Mouse (Mus musculus) hindbrain, embryonic 15.5 days (tissue): ENCODE measurements at regions not wholly inside any gene's neighbourhood (a gene's known extent, or its start where the extent isn't known, plus 50 kb on each side); places are given as distances from the start of the nearest gene placed in this dataset.

ENCODE experiments used
- ATAC-seq: fragments of 200-750 bp; cut with Nextera tagmentation; 2 replicates; pipeline ENCODE4 v1.8.0; 2017; ENCODE audit warnings: low read depth, moderate number of reproducible peaks, moderate TSS enrichment; ENCODE audit not compliant: low FRiP score
- H3K27ac ChIP-seq: fragments of 300-500 bp; sonication (generic); replicated peaks from 2 replicates; pipeline ENCODE4 v1.5.1; 2015; ENCODE audit warnings: mild to moderate bottlenecking, inconsistent platforms
- H3K27me3 ChIP-seq: fragments of 300-500 bp; sonication (generic); 2 replicates; pipeline ENCODE4 v1.6.1; 2015; ENCODE audit warnings: control low read depth, inconsistent platforms
- H3K36me3 ChIP-seq: fragments of 300-500 bp; sonication (generic); 2 replicates; pipeline ENCODE4 v1.6.1; 2015; ENCODE audit warnings: control low read depth, inconsistent platforms
- H3K4me1 ChIP-seq: fragments of 300-500 bp; sonication (generic); replicated peaks from 2 replicates; pipeline ENCODE4 v1.6.1; 2015; ENCODE audit warnings: control low read depth, inconsistent platforms
- H3K4me2 ChIP-seq: fragments of 300-500 bp; sonication (generic); 2 replicates; pipeline ENCODE4 v1.6.1; 2015; ENCODE audit warnings: moderate library complexity, mild to moderate bottlenecking, inconsistent platforms
- H3K4me3 ChIP-seq: fragments of 300-500 bp; sonication (generic); 2 replicates; pipeline ENCODE4 v1.5.1; 2015; ENCODE audit warnings: mild to moderate bottlenecking, inconsistent platforms
- H3K9ac ChIP-seq: fragments of 300-500 bp; sonication (generic); 2 replicates; pipeline ENCODE4 v1.6.1; 2015; ENCODE audit warnings: inconsistent platforms
- H3K9me3 ChIP-seq: fragments of 300-500 bp; sonication (generic); 2 replicates; pipeline ENCODE4 v1.6.1; 2016; ENCODE audit warnings: control low read depth, inconsistent platforms
- WGBS: fragments of 180-500 bp; shearing (Covaris S2); methylation state at CpG from one replicate; pipeline ENCODE4 v1.1.7; 2015; 5-methylcytosine and 5-hydroxymethylcytosine counted together

GRCm38 (mm10) chr11:43952151-43952550 is 51.1 kb upstream of the Adra1b start:
- H3K4me3 ChIP-seq = no peak overlapping the region
- H3K9me3 ChIP-seq = no peaks in the 10 kb centered on the region
- H3K36me3 ChIP-seq = no peaks in the 10 kb centered on the region
- no peaks in the 10 kb centered on the region for H3K27me3 ChIP-seq
- no peak overlapping the region for H3K9ac ChIP-seq
- H3K27ac ChIP-seq = no peak overlapping the region
- no peaks in the 10 kb centered on the region for H3K4me1 ChIP-seq
- no peak for ATAC-seq
- WGBS = 74% methylated on average over 1 of the region's 1 CpGs
- no peak overlapping the region for H3K4me2 ChIP-seq

GRCm38 (mm10) chr11:43958241-43958975 is 57.4 kb upstream of the Adra1b start:
- Histone ChIP-seq H3K9ac (no peak overlapping the region), H3K9me3 (no peaks in the 10 kb centered on the region), H3K36me3 (no peaks in the 10 kb centered on the region), H3K27me3 (no peaks in the 10 kb centered on the region), H3K4me1 (no peaks in the 10 kb centered on the region), H3K4me3 (no peak overlapping the region), H3K27ac (no peak overlapping the region), H3K4me2 (no peak overlapping the region)
- WGBS = 48% methylated on average over 3 of the region's 3 CpGs
- no peak for ATAC-seq

- no peaks in the 10 kb centered on the region for H3K27me3 ChIP-seq
- no peaks in the 10 kb centered on the region for H3K9me3 ChIP-seq
- 54% methylated on average over 2 of the region's 2 CpGs for WGBS
- H3K4me1 ChIP-seq = no peaks in the 10 kb centered on the region
- ATAC-seq = no peak
- H3K36me3 ChIP-seq = no peaks in the 10 kb centered on the region
- H3K4me3 ChIP-seq = no peak overlapping the region
- H3K27ac ChIP-seq = no peak overlapping the region
- H3K9ac ChIP-seq = no peak overlapping the region
- no peak overlapping the region for H3K4me2 ChIP-seq
These were observed 57.9 kb upstream of the Adra1b start for GRCm38 (mm10) chr11:43958976-43959315.

- Histone ChIP-seq H3K27ac (no peak overlapping the region), H3K9me3 (no peaks in the 10 kb centered on the region), H3K4me3 (no peak overlapping the region), H3K27me3 (no peaks in the 10 kb centered on the region), H3K36me3 (no peaks in the 10 kb centered on the region), H3K4me1 (no peaks in the 10 kb centered on the region), H3K4me2 (no peak overlapping the region), H3K9ac (no peak overlapping the region)
- ATAC-seq = no peak
- WGBS = 83% methylated on average over 5 of the region's 5 CpGs
These were observed 59.5 kb upstream of the Adra1b start for GRCm38 (mm10) chr11:43960348-43961105.

- no peaks in the 10 kb centered on the region for H3K4me1 ChIP-seq
- H3K9me3 ChIP-seq = no peaks in the 10 kb centered on the region
- H3K27me3 ChIP-seq = no peaks in the 10 kb centered on the region
- H3K4me2 ChIP-seq = no peak overlapping the region
- no peaks in the 10 kb centered on the region for H3K36me3 ChIP-seq
- H3K4me3 ChIP-seq = no peak overlapping the region
- no peak overlapping the region for H3K9ac ChIP-seq
- no peak overlapping the region for H3K27ac ChIP-seq
- no peak for ATAC-seq
- 90% methylated on average over 6 of the region's 6 CpGs for WGBS
These were observed 60.5 kb upstream of the Adra1b start for GRCm38 (mm10) chr11:43961398-43962070.

GRCm38 (mm10) chr11:43967764-43968163 is 66.8 kb upstream of the Adra1b start:
- H3K27ac ChIP-seq = no peak overlapping the region
- H3K4me3 ChIP-seq = no peak overlapping the region
- H3K4me2 ChIP-seq = no peak overlapping the region
- WGBS = 98% methylated on average over 1 of the region's 1 CpGs
- no peaks in the 10 kb centered on the region for H3K36me3 ChIP-seq
- no peak for ATAC-seq
- H3K4me1 ChIP-seq = no peaks in the 10 kb centered on the region
- H3K9ac ChIP-seq = no peak overlapping the region
- H3K27me3 ChIP-seq = no peaks in the 10 kb centered on the region
- no peaks in the 10 kb centered on the region for H3K9me3 ChIP-seq

GRCm38 (mm10) chr11:43971886-43972285 is 70.9 kb upstream of the Adra1b start:
- no peak overlapping the region for H3K27ac ChIP-seq
- H3K27me3 ChIP-seq = no peaks in the 10 kb centered on the region
- H3K36me3 ChIP-seq = no peaks in the 10 kb centered on the region
- WGBS = 75% methylated on average over 3 of the region's 3 CpGs
- H3K9ac ChIP-seq = no peak overlapping the region
- H3K4me2 ChIP-seq = no peak overlapping the region
- H3K4me1 ChIP-seq = no peaks in the 10 kb centered on the region
- H3K4me3 ChIP-seq = no peak overlapping the region
- H3K9me3 ChIP-seq = no peaks in the 10 kb centered on the region
- ATAC-seq = no peak

- Histone ChIP-seq H3K4me1 (peaks cover 8% of the 10 kb centered on the region; the same call in 1 of the 2 replicates), H3K9me3 (no peaks in the 10 kb centered on the region), H3K36me3 (no peaks in the 10 kb centered on the region), H3K27me3 (no peaks in the 10 kb centered on the region), H3K9ac (no peak overlapping the region), H3K4me3 (no peak overlapping the region), H3K27ac (no peak overlapping the region), H3K4me2 (no peak overlapping the region)
- no peak for ATAC-seq
- 62% methylated on average over 4 of the region's 4 CpGs for WGBS
These were observed 75.0 kb upstream of the Adra1b start for GRCm38 (mm10) chr11:43976024-43976423.

- Histone ChIP-seq H3K27me3 (no peaks in the 10 kb centered on the region), H3K9ac (no peak overlapping the region), H3K27ac (no peak overlapping the region), H3K4me2 (no peak overlapping the region), H3K4me1 (peaks cover 8% of the 10 kb centered on the region; the same call in 1 of the 2 replicates), H3K4me3 (no peak overlapping the region), H3K36me3 (no peaks in the 10 kb centered on the region), H3K9me3 (no peaks in the 10 kb centered on the region)
- ATAC-seq = no peak
- 58% methylated on average over 7 of the region's 7 CpGs for whole genome bisulfite sequencing
These were observed 78.4 kb upstream of the Adra1b start for GRCm38 (mm10) chr11:43979406-43979805.

- no peaks in the 10 kb centered on the region for H3K36me3 ChIP-seq
- H3K27ac ChIP-seq = no peak overlapping the region
- no peak overlapping the region for H3K4me3 ChIP-seq
- H3K27me3 ChIP-seq = no peaks in the 10 kb centered on the region
- no peak for ATAC-seq
- no peak overlapping the region for H3K4me2 ChIP-seq
- peaks cover 8% of the 10 kb centered on the region; the same call in 1 of the 2 replicates for H3K4me1 ChIP-seq
- no peak overlapping the region for H3K9ac ChIP-seq
- H3K9me3 ChIP-seq = no peaks in the 10 kb centered on the region
- WGBS = 84% methylated on average over 4 of the region's 4 CpGs
These were observed 79.4 kb upstream of the Adra1b start for GRCm38 (mm10) chr11:43980444-43980843.

GRCm38 (mm10) chr11:43989911-43990430 is 89.0 kb upstream of the Adra1b start:
- H3K9ac ChIP-seq = no peak overlapping the region
- no peaks in the 10 kb centered on the region for H3K27me3 ChIP-seq
- no peak overlapping the region for H3K4me2 ChIP-seq
- no peaks in the 10 kb centered on the region for H3K36me3 ChIP-seq
- no peaks in the 10 kb centered on the region for H3K4me1 ChIP-seq
- 85% methylated on average over 1 of the region's 1 CpGs for WGBS
- ATAC-seq = no peak
- H3K27ac ChIP-seq = no peak overlapping the region
- no peaks in the 10 kb centered on the region for H3K9me3 ChIP-seq
- H3K4me3 ChIP-seq = no peak overlapping the region

- 85% methylated on average over 6 of the region's 6 CpGs for WGBS
- no peak overlapping the region for H3K9ac ChIP-seq
These were observed 91.0 kb upstream of the Adra1b start for GRCm38 (mm10) chr11:43992011-43992471.

More at GRCm38 (mm10) chr11:43992011-43992471, 91.0 kb upstream of the Adra1b start:
- Histone ChIP-seq H3K9me3 (no peaks in the 10 kb centered on the region), H3K27ac (no peak overlapping the region), H3K4me3 (no peak overlapping the region), H3K27me3 (no peaks in the 10 kb centered on the region), H3K4me2 (no peak overlapping the region), H3K36me3 (no peaks in the 10 kb centered on the region), H3K4me1 (no peaks in the 10 kb centered on the region)
- no peak for ATAC-seq
